Mouse (Mus musculus) ovary, postnatal 14 days (tissue): Measurements from ENCODE around the gene Tmem86a.

Experiments
- DNase-seq: peaks from one replicate; pipeline ENCODE4 v3.0.0; 2022; ENCODE audit warnings: low spot score

Tmem86a gene

GRCm38 (mm10) chr7:47027520-47027919 is 22.9 kb upstream of the Tmem86a start:
- no peak for DNase-seq

GRCm38 (mm10) chr7:47030517-47031193 is 19.7 kb upstream of the Tmem86a start:
- DNase-seq = no peak

- DNase-seq = no peak
Observed at GRCm38 (mm10) chr7:47031371-47031770, 19.0 kb upstream of the Tmem86a start.

- DNase-seq = no peak
Observed at GRCm38 (mm10) chr7:47034785-47035384, 15.5 kb upstream of the Tmem86a start.

GRCm38 (mm10) chr7:47035426-47035825 is 15.0 kb upstream of the Tmem86a start:
- DNase-seq = no peak

GRCm38 (mm10) chr7:47041706-47042105 is 8.7 kb upstream of the Tmem86a start:
- DNase-seq = no peak

GRCm38 (mm10) chr7:47042121-47042520 is 8.3 kb upstream of the Tmem86a start:
- DNase-seq = no peak

- DNase-seq = no peak
Observed at GRCm38 (mm10) chr7:47042823-47043490, 7.4 kb upstream of the Tmem86a start.

GRCm38 (mm10) chr7:47050766-47051165 is 365 bp downstream of the Tmem86a start:
- DNase-seq = no peak

GRCm38 (mm10) chr7:47051404-47052151 is 1.2 kb downstream of the Tmem86a start:
- DNase-seq = peak; percentile 49

- peak; percentile 41 for DNase-seq
Observed at GRCm38 (mm10) chr7:47052276-47052675, 1.9 kb downstream of the Tmem86a start.

GRCm38 (mm10) chr7:47053287-47053686 is 2.9 kb downstream of the Tmem86a start:
- DNase-seq = no peak

GRCm38 (mm10) chr7:47054666-47055065 is 4.3 kb downstream of the Tmem86a start:
- DNase-seq = no peak

GRCm38 (mm10) chr7:47055744-47056143 is 5.3 kb downstream of the Tmem86a start:
- DNase-seq = no peak

- DNase-seq = no peak
Observed at GRCm38 (mm10) chr7:47056273-47056672, 5.9 kb downstream of the Tmem86a start.

GRCm38 (mm10) chr7:47059339-47059738 is 8.9 kb downstream of the Tmem86a start:
- DNase-seq = no peak

- DNase-seq = no peak
Observed at GRCm38 (mm10) chr7:47061560-47061959, 11.2 kb downstream of the Tmem86a start.

GRCm38 (mm10) chr7:47066942-47067341 is 16.5 kb downstream of the Tmem86a start:
- DNase-seq = no peak

- no peak for DNase-seq
Observed at GRCm38 (mm10) chr7:47067879-47068278, 17.5 kb downstream of the Tmem86a start.

- DNase-seq = no peak
Observed at GRCm38 (mm10) chr7:47072551-47072950, 22.1 kb downstream of the Tmem86a start.

GRCm38 (mm10) chr7:47073536-47074521 is 23.4 kb downstream of the Tmem86a start:
- DNase-seq = no peak
